26 mouse cellular contexts compared by ENCODE assay signal in the genomic region with DNA sequence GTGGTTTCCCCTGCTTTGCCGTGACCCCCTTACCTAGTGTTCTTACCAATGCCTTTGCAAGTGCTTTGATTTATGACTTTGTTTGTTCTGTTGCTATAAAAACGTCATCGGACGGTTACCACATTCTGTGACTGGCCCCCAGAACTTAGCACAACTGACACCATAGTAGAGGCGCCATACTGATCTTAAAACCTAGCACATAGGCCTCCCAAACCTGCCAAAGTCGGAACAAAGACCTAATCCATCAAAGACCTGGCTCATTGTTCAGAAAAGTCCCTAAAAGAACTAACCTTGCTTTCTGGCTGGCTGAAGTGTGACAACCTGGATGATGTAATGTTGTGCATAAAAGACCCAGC. TPM values are rescaled to one million over a fixed set of nuclear protein-coding genes. Genes with fewer than 3 reads are reported as not detected.
A peak's percentile ranks its signal among the peaks of the same experiment; 100 is the strongest.
DNase-seq lines count a peak whose midpoint lies in the region; ATAC-seq and TF ChIP-seq lines count a peak whose summit lies in the region.
"Had no signal": no experiment of that assay in that cellular context is flagged by ENCODE, and none has a peak within 500 bp of the region (broad histone marks: within the 10 kb centered on the region; RNA-seq: fewer than 3 reads in every experiment).

No protein-coding gene starts in this region.

- ATAC-seq in heart, embryonic 13.5 days (ENCODE audit: extremely low read depth, insufficient number of reproducible peaks, low FRiP score, low TSS enrichment) = no peak
- no peak for ATAC-seq in limb, embryonic 15.5 days (ENCODE audit: insufficient number of reproducible peaks, low FRiP score, low TSS enrichment, low read depth)
- ATAC-seq: liver, embryonic 12.5 days; midbrain, embryonic 15.5 days had no signal

- WGBS in heart, embryonic 13.5 days = 71% methylated on average over 6 of the region's 6 CpGs
- WGBS in limb, embryonic 15.5 days = 32% methylated on average over 6 of the region's 6 CpGs

- no peak for TF ChIP-seq POLR2A in brain, embryonic 14.5 days (IDR thresholded peaks at IDR 0.05; ENCODE audit: borderline replicate concordance, extremely low read depth, insufficient read depth, insufficient read length, poor library complexity, severe bottlenecking)

- H3K9me3 ChIP-seq in heart, embryonic 13.5 days = peaks cover 9% of the 10 kb centered on the region; the same call in 1 of the 2 replicates
- no peaks in the 10 kb centered on the region for H3K9me3 ChIP-seq in limb, embryonic 15.5 days
- H3K9me3 ChIP-seq: heart, embryonic 10.5 days; hindbrain, embryonic 13.5 days; liver, embryonic 12.5 days; midbrain, embryonic 15.5 days had no signal

- peaks cover 24% of the 10 kb centered on the region for H3K27me3 ChIP-seq in heart, embryonic 13.5 days (replicated peaks)
- no peaks in the 10 kb centered on the region for H3K27me3 ChIP-seq in limb, embryonic 15.5 days
- H3K27me3 ChIP-seq: embryonic facial prominence, embryonic 13.5 days; midbrain, embryonic 15.5 days had no signal

- H3K27ac ChIP-seq in heart, embryonic 13.5 days (replicated peaks) = 0 out of 2 replicates have a peak overlapping the region, but pooled peaks have one; percentile 74
- peak overlapping the region; percentile 87 for H3K27ac ChIP-seq in limb, embryonic 15.5 days
- H3K27ac ChIP-seq: embryonic facial prominence, embryonic 13.5 days; heart, embryonic 10.5 days; hindbrain, embryonic 13.5 days; liver, embryonic 12.5 days had no signal

- peaks cover 16% of the 10 kb centered on the region for H3K4me1 ChIP-seq in heart, embryonic 13.5 days
- peaks cover 27% of the 10 kb centered on the region for H3K4me1 ChIP-seq in limb, embryonic 15.5 days
- H3K4me1 ChIP-seq: midbrain, embryonic 15.5 days had no signal

- no peaks in the 10 kb centered on the region for H3K36me3 ChIP-seq in heart, embryonic 13.5 days
- no peaks in the 10 kb centered on the region for H3K36me3 ChIP-seq in limb, embryonic 15.5 days
- H3K36me3 ChIP-seq: embryonic facial prominence, embryonic 13.5 days; heart, embryonic 10.5 days; hindbrain, embryonic 13.5 days; liver, embryonic 12.5 days; midbrain, embryonic 15.5 days had no signal

- no peak overlapping the region for H3K9ac ChIP-seq in heart, embryonic 13.5 days
- H3K9ac ChIP-seq in limb, embryonic 15.5 days = no peak overlapping the region
- H3K9ac ChIP-seq: embryonic facial prominence, embryonic 13.5 days; hindbrain, embryonic 13.5 days; liver, embryonic 12.5 days; midbrain, embryonic 15.5 days had no signal

- TF ChIP-seq CTCF in brain, embryonic 14.5 days (IDR thresholded peaks at IDR 0.05; ENCODE audit: borderline replicate concordance, extremely low read depth, insufficient read depth, insufficient read length) = no peak

- DNase-seq in heart, adult 9 months (ENCODE audit: low spot score in 2 of 2) = no peak
- peak; percentile 20 for DNase-seq in 3T3-L1 (ENCODE audit: low read depth, low spot score)
- DNase-seq in brain, embryonic 14.5 days (ENCODE audit: low read depth) = peak; percentile 59
- DNase-seq in urinary bladder, postnatal 36 days (ENCODE audit: low spot score in 2 of 2) = no peak
- no peak for DNase-seq in left cerebral cortex, postnatal 4 days
- DNase-seq in frontal cortex, postnatal 14 days (ENCODE audit: low spot score in 2 of 2) = no peak
- DNase-seq: adrenal gland, adult 8-10 months; cerebellum, adult 9-11 months; gastrocnemius, postnatal 36 days; heart, postnatal 14 days; kidney, adult 18-20 months; lung, adult 2 months; spleen, adult 18-20 months had no signal

- H3K4me3 ChIP-seq in heart, embryonic 13.5 days = no peak overlapping the region
- H3K4me3 ChIP-seq in limb, embryonic 15.5 days = no peak overlapping the region
- H3K4me3 ChIP-seq: embryonic facial prominence, embryonic 13.5 days; heart, embryonic 10.5 days; hindbrain, embryonic 13.5 days; liver, embryonic 12.5 days; midbrain, embryonic 15.5 days had no signal

- intact Hi-C loops in left cerebral cortex, postnatal 4 days (cut with DNase I) = no loop called here

- no peak overlapping the region for H3K4me2 ChIP-seq in heart, embryonic 13.5 days
- no peak overlapping the region for H3K4me2 ChIP-seq in limb, embryonic 15.5 days
- H3K4me2 ChIP-seq: embryonic facial prominence, embryonic 13.5 days; hindbrain, embryonic 13.5 days; liver, embryonic 12.5 days; midbrain, embryonic 15.5 days had no signal

RNA-seq across cellular contexts. Expression of gene Pigt, which starts 21.8 kb away (rescaled TPM):
- 53.0 and 54.5 TPM in 2 replicates for polyA plus RNA-seq in heart, embryonic 13.5 days (2015; fragmentation: Nextera tagmentation; extraction: Ambion mirVana)
- polyA plus RNA-seq in brain, embryonic 14.5 days (2012; rRNA removed) = 109 and 155 TPM in 2 replicates
- polyA plus RNA-seq in limb, embryonic 15.5 days (2015; fragmentation: Nextera tagmentation; extraction: Ambion mirVana) = 65.0 and 67.5 TPM in 2 replicates
- 100 to 1,000 TPM; 109 to 113 TPM for total RNA-seq in left cerebral cortex, postnatal 4 days (2021)

RNA-seq across cellular contexts. Expression of gene Dbndd2, which starts 33.2 kb away (rescaled TPM):
- 8.9 and 17.9 TPM in 2 replicates for polyA plus RNA-seq in heart, embryonic 13.5 days (2015; fragmentation: Nextera tagmentation; extraction: Ambion mirVana)
- polyA plus RNA-seq in brain, embryonic 14.5 days (2012; rRNA removed) = 11.4 and 13.1 TPM in 2 replicates
- 6.3 and 6.9 TPM in 2 replicates for polyA plus RNA-seq in limb, embryonic 15.5 days (2015; fragmentation: Nextera tagmentation; extraction: Ambion mirVana)
- total RNA-seq in left cerebral cortex, postnatal 4 days (2021) = 10 to 100 TPM; 32.6 to 33.5 TPM

RNA-seq across cellular contexts. Expression of gene Wfdc2, which starts 43.1 kb away (rescaled TPM):
- 11.1 and 12.7 TPM in 2 replicates for polyA plus RNA-seq in heart, embryonic 13.5 days (2015; fragmentation: Nextera tagmentation; extraction: Ambion mirVana)
- 3.9 and 5.3 TPM in 2 replicates for polyA plus RNA-seq in brain, embryonic 14.5 days (2012; rRNA removed)
- 18.3 and 31.2 TPM in 2 replicates for polyA plus RNA-seq in limb, embryonic 15.5 days (2015; fragmentation: Nextera tagmentation; extraction: Ambion mirVana)
- total RNA-seq in left cerebral cortex, postnatal 4 days (2021) = 1 to 10 TPM in 1 of 2 experiments, not detected in 1; 2.1 TPM
- total RNA-seq: adrenal gland, adult 8-10 months; megakaryocyte-erythroid progenitor cell, adult 5-6 weeks; neutrophil, adult 5-6 weeks had no signal

RNA-seq across cellular contexts. Expression of gene Trp53tg5, which starts 45.6 kb away (rescaled TPM):
- polyA plus RNA-seq in heart, embryonic 13.5 days (2015; fragmentation: Nextera tagmentation; extraction: Ambion mirVana) = not detected in 2 replicates
- polyA plus RNA-seq in brain, embryonic 14.5 days (2012; rRNA removed) = not detected in 2 replicates
- not detected in 2 replicates for polyA plus RNA-seq in limb, embryonic 15.5 days (2015; fragmentation: Nextera tagmentation; extraction: Ambion mirVana)
- total RNA-seq in left cerebral cortex, postnatal 4 days (2021) = not detected
- total RNA-seq: adrenal gland, adult 8-10 months; gastrocnemius, postnatal 36 days; heart, postnatal 14 days; layer of hippocampus, postnatal 14 days; left cerebral cortex, postnatal 14 days; megakaryocyte-erythroid progenitor cell, adult 5-6 weeks; neutrophil, adult 5-6 weeks had no signal
- polyA plus RNA-seq: cortical plate, adult 2 months; embryonic facial prominence, embryonic 13.5 days; heart, embryonic 10.5 days; large intestine, adult 2 months; liver, embryonic 12.5 days; lung, adult 2 months; midbrain, embryonic 15.5 days had no signal

RNA-seq across cellular contexts. Expression of gene Spint3, which starts 54.1 kb away (rescaled TPM):
- polyA plus RNA-seq in heart, embryonic 13.5 days (2015; fragmentation: Nextera tagmentation; extraction: Ambion mirVana) = not detected in 2 replicates
- not detected in 2 replicates for polyA plus RNA-seq in brain, embryonic 14.5 days (2012; rRNA removed)
- polyA plus RNA-seq in limb, embryonic 15.5 days (2015; fragmentation: Nextera tagmentation; extraction: Ambion mirVana) = not detected in 2 replicates
- total RNA-seq in left cerebral cortex, postnatal 4 days (2021) = not detected
- total RNA-seq: adrenal gland, adult 8-10 months; gastrocnemius, postnatal 36 days; heart, postnatal 14 days; layer of hippocampus, postnatal 14 days; left cerebral cortex, postnatal 14 days; megakaryocyte-erythroid progenitor cell, adult 5-6 weeks; neutrophil, adult 5-6 weeks had no signal
- polyA plus RNA-seq: cortical plate, adult 2 months; embryonic facial prominence, embryonic 13.5 days; heart, embryonic 10.5 days; hindbrain, embryonic 13.5 days; large intestine, adult 2 months; liver, embryonic 12.5 days; lung, adult 2 months; midbrain, embryonic 15.5 days had no signal

Comparison
In these comparisons a context has a peak if more than half of its experiments do, and no peak if none do; other contexts are left out.
1. DNase-seq: peak in 3T3-L1 (single experiment) and brain, embryonic 14.5 days (single experiment); none in heart, adult 9 months (0 of 2), urinary bladder, postnatal 36 days (0 of 2), left cerebral cortex, postnatal 4 days (single experiment) and frontal cortex, postnatal 14 days (0 of 2).